Mouse (Mus musculus): ENCODE results near the gene Hrh2.

Gene Hrh2

GRCm38 (mm10) chr13:54263641-54264040, 71.7 kb downstream of the Hrh2 start:
- no peak for DNase-seq (ENCODE audit: low read depth, low spot score)

- no peak for DNase-seq (ENCODE audit: low read depth, low spot score)
Measured at GRCm38 (mm10) chr13:54266472-54266871, 74.5 kb downstream of the Hrh2 start.

GRCm38 (mm10) chr13:54269087-54269486, 77.2 kb downstream of the Hrh2 start:
- DNase-seq (ENCODE audit: low read depth, low spot score) = no peak

- no peak for DNase-seq (ENCODE audit: low read depth, low spot score)
Measured at GRCm38 (mm10) chr13:54269628-54270027, 77.7 kb downstream of the Hrh2 start.

- no peak for DNase-seq (ENCODE audit: low read depth, low spot score)
Measured at GRCm38 (mm10) chr13:54272076-54272475, 80.1 kb downstream of the Hrh2 start.

GRCm38 (mm10) chr13:54277406-54277805, 85.5 kb downstream of the Hrh2 start:
- DNase-seq (ENCODE audit: low read depth, low spot score) = no peak

GRCm38 (mm10) chr13:54280366-54280765, 88.4 kb downstream of the Hrh2 start:
- DNase-seq (ENCODE audit: low read depth, low spot score) = no peak

- no peak for DNase-seq (ENCODE audit: low read depth, low spot score)
Measured at GRCm38 (mm10) chr13:54281149-54281548, 89.2 kb downstream of the Hrh2 start.

- no peak for DNase-seq (ENCODE audit: low read depth, low spot score)
Measured at GRCm38 (mm10) chr13:54281623-54282022, 89.7 kb downstream of the Hrh2 start.

GRCm38 (mm10) chr13:54282149-54282860, 90.4 kb downstream of the Hrh2 start:
- DNase-seq (ENCODE audit: low read depth, low spot score) = no peak

- DNase-seq (ENCODE audit: low read depth, low spot score) = peak; percentile 1
Measured at GRCm38 (mm10) chr13:54282861-54283206, 90.9 kb downstream of the Hrh2 start.
